Mouse (Mus musculus) ES-E14 (cell line): ENCODE measurements around the gene Col5a1. TPM values are rescaled to one million over a fixed set of nuclear protein-coding genes. Genes with fewer than 3 reads are reported as not detected.

Experiments
- DNase-seq: peaks from one replicate; pipeline ENCODE4 v3.0.0-alpha.2; 2013; ENCODE audit warnings: low read depth, low spot score
- H3K27ac ChIP-seq: 2 replicates; pipeline ENCODE4 v1.5.1; 2012; ENCODE audit warnings: low read depth, mild to moderate bottlenecking, low read length, moderate library complexity, mixed read lengths; ENCODE audit not compliant: poor library complexity, insufficient read depth, severe bottlenecking
- H3K36me3 ChIP-seq: 2 replicates; pipeline ENCODE4 v1.6.1; 2012; ENCODE audit warnings: mild to moderate bottlenecking, low read length, moderate library complexity, mixed read lengths; ENCODE audit not compliant: control insufficient read depth, poor library complexity, insufficient read depth, severe bottlenecking
- H3K4me1 ChIP-seq, 2 experiments: fragments of 150-350 bp in 1 of 2; sonication (generic) in 1 of 2; 2 replicates each; pipeline ENCODE4 v1.6.1; 2012; ENCODE audit warnings: low read length in 2 of 2, mild to moderate bottlenecking in 1 of 2, mixed read lengths in 1 of 2; ENCODE audit not compliant: control insufficient read depth in 2 of 2, insufficient read depth in 2 of 2, poor library complexity in 1 of 2
- H3K4me3 ChIP-seq, 2 experiments: fragments of 150-350 bp in 1 of 2; sonication (generic) in 1 of 2; 2 replicates each; pipeline ENCODE4 v1.5.1; 2012; ENCODE audit warnings: low read length in 2 of 2, low read depth in 1 of 2, mild to moderate bottlenecking in 1 of 2, mixed read lengths in 1 of 2; ENCODE audit not compliant: insufficient read depth in 1 of 2, poor library complexity in 1 of 2, severe bottlenecking in 1 of 2
- H3K9ac ChIP-seq: 2 replicates; pipeline ENCODE4 v1.6.1; 2012; ENCODE audit warnings: low read depth, mild to moderate bottlenecking, low read length, mixed read lengths; ENCODE audit not compliant: poor library complexity, insufficient read depth, severe bottlenecking
- H3K9me3 ChIP-seq: fragments of 150-350 bp; sonication (generic); 2 replicates; pipeline ENCODE4 v1.6.1; 2012; ENCODE audit warnings: low read depth, mild to moderate bottlenecking, low read length; ENCODE audit not compliant: control insufficient read depth, insufficient read depth
- CHD2 ChIP-seq: IDR thresholded peaks from 2 replicates; pipeline ENCODE4 v1.6.1; 2014; ENCODE audit warnings: mild to moderate bottlenecking, low read depth, low read length, inconsistent platforms
- HCFC1 ChIP-seq: IDR thresholded peaks from 2 replicates; pipeline ENCODE4 v1.6.1; 2012; ENCODE audit warnings: low read length, inconsistent platforms, borderline replicate concordance; ENCODE audit not compliant: insufficient read depth
- MAFK ChIP-seq: IDR thresholded peaks from 2 replicates; pipeline ENCODE4 v1.6.1; 2014; ENCODE audit warnings: mild to moderate bottlenecking, low read depth, low read length, inconsistent platforms; ENCODE audit not compliant: insufficient read depth
- ZC3H11A ChIP-seq: IDR thresholded peaks from 2 replicates; pipeline ENCODE4 v1.6.1; 2012; ENCODE audit warnings: low read depth, mild to moderate bottlenecking, inconsistent platforms, low read length, borderline replicate concordance
- ZNF384 ChIP-seq: IDR thresholded peaks from 2 replicates; pipeline ENCODE4 v1.6.1; 2012; ENCODE audit warnings: low read depth, low read length, inconsistent platforms
- in situ Hi-C, 2 experiments: fragments of 600-800 bp; cut with MboI; formaldehyde crosslinking; loops; one replicate each; pipeline ENCODE4 v1.15.1; 2025; ENCODE audit warnings: low sequenced_read_pairs in 2 of 2, inconsistent platforms in 1 of 2; ENCODE audit not compliant: unreplicated experiment in 2 of 2
- total RNA-seq: library from RNA; depleted of rRNA; stranded (reverse); fragments of 300-350 nt; gene quantifications from 2 replicates; pipeline ENCODE4 v1.2.3, GENCODE M21; 2012

The Col5a1 gene
- total RNA-seq, 1 experiment: 42.3 TPM

- in situ Hi-C loops: no loop called here
- Histone ChIP-seq H3K4me3 (no peak overlapping the region), H3K4me1 (no peaks in the 10 kb centered on the region), H3K9ac (no peak overlapping the region), H3K27ac (no peak overlapping the region), H3K9me3 (no peaks in the 10 kb centered on the region), H3K36me3 (no peaks in the 10 kb centered on the region)
- no peak for DNase-seq
- TF ChIP-seq HCFC1 (no peak), MAFK (no peak), CHD2 (no peak), ZNF384 (no peak), ZC3H11A (no peak)
These were observed 113.9 kb downstream of the Col5a1 start for GRCm38 (mm10) chr2:27999996-28000583.

- in situ Hi-C loops: no loop called here
- H3K4me1 ChIP-seq: no peaks in the 10 kb centered on the region
- DNase-seq: no peak
- H3K27ac ChIP-seq: no peak overlapping the region
- no peaks in the 10 kb centered on the region for H3K36me3 ChIP-seq
- no peak for TF ChIP-seq MAFK
- no peak for TF ChIP-seq CHD2
- TF ChIP-seq HCFC1: no peak
- TF ChIP-seq ZNF384: no peak
- no peak for TF ChIP-seq ZC3H11A
- H3K4me3 ChIP-seq: no peak overlapping the region
- no peaks in the 10 kb centered on the region for H3K9me3 ChIP-seq
- H3K9ac ChIP-seq: no peak overlapping the region
These were observed 114.4 kb downstream of the Col5a1 start for GRCm38 (mm10) chr2:28000660-28001059.

GRCm38 (mm10) chr2:28001206-28001605, 115.0 kb downstream of the Col5a1 start:
- H3K27ac ChIP-seq: no peak overlapping the region
- in situ Hi-C loops: no loop called here
- H3K9ac ChIP-seq: no peak overlapping the region
- H3K4me1 ChIP-seq: no peaks in the 10 kb centered on the region
- H3K9me3 ChIP-seq: no peaks in the 10 kb centered on the region
- H3K36me3 ChIP-seq: no peaks in the 10 kb centered on the region
- DNase-seq: no peak
- H3K4me3 ChIP-seq: no peak overlapping the region
- TF ChIP-seq HCFC1 (no peak), ZC3H11A (no peak), ZNF384 (no peak), MAFK (no peak), CHD2 (no peak)

GRCm38 (mm10) chr2:28005187-28005586, 119.0 kb downstream of the Col5a1 start:
- in situ Hi-C loops: no loop called here
- Histone ChIP-seq H3K4me3 (no peak overlapping the region), H3K4me1 (no peaks in the 10 kb centered on the region), H3K27ac (no peak overlapping the region), H3K9me3 (no peaks in the 10 kb centered on the region), H3K36me3 (no peaks in the 10 kb centered on the region), H3K9ac (no peak overlapping the region)
- TF ChIP-seq CHD2 (no peak), MAFK (no peak), ZNF384 (no peak), HCFC1 (no peak), ZC3H11A (no peak)
- DNase-seq: no peak

GRCm38 (mm10) chr2:28008261-28008660, 122.0 kb downstream of the Col5a1 start:
- in situ Hi-C loops: no loop called here
- Histone ChIP-seq H3K36me3 (no peaks in the 10 kb centered on the region), H3K9me3 (no peaks in the 10 kb centered on the region), H3K9ac (no peak overlapping the region), H3K27ac (no peak overlapping the region), H3K4me1 (no peaks in the 10 kb centered on the region), H3K4me3 (no peak overlapping the region)
- DNase-seq: no peak
- no peak for TF ChIP-seq MAFK
- TF ChIP-seq HCFC1: no peak
- no peak for TF ChIP-seq CHD2
- TF ChIP-seq ZNF384: no peak
- TF ChIP-seq ZC3H11A: no peak
